Mouse (Mus musculus): ENCODE results near the gene Efna2. TPM values are rescaled to one million over a fixed set of nuclear protein-coding genes. Genes with fewer than 3 reads are reported as not detected.

The Efna2 gene
- 44.2 and 45.0 TPM in 2 replicates for polyA plus RNA-seq (2012; rRNA removed)

GRCm38 (mm10) chr10:80179068-80180051, at the start of gene Efna2:
Gene Efna2 (plus strand): TSS chr10:80179482.

GRCm38 (mm10) chr10:80138553-80139438, 40.5 kb upstream of the Efna2 start, which contains the start of gene Atp5d:
Gene Atp5d (plus strand): TSS chr10:80138632.

GRCm38 (mm10) chr10:80140666-80141035, 38.6 kb upstream of the Efna2 start, which contains the start of gene Cbarp:
Gene Cbarp (minus strand): TSS chr10:80140835.

GRCm38 (mm10) chr10:80147719-80148601, 31.3 kb upstream of the Efna2 start, which contains the start of gene Midn:
Gene Midn (plus strand): TSS chr10:80148272.

GRCm38 (mm10) chr10:80165392-80166128, 13.7 kb upstream of the Efna2 start, which contains the start of gene Cirbp:
Gene Cirbp (plus strand): TSS chr10:80165985.

GRCm38 (mm10) chr10:80172527-80173292, 6.6 kb upstream of the Efna2 start, which contains the start of gene 1600002K03Rik:
Gene 1600002K03Rik (plus strand): TSS chr10:80172944.

GRCm38 (mm10) chr10:80226416-80227165, 47.3 kb downstream of the Efna2 start, which contains the start of gene Mum1:
Gene Mum1 (plus strand): TSS chr10:80226434.

Other genes starting within 250 kb of the Efna2 start
- 56.8 and 61.0 TPM in 2 replicates for gene Wdr18, start 219.3 kb upstream of the Efna2 start, polyA plus RNA-seq (2012; rRNA removed)
- gene Grin3b, start 208.8 kb upstream of the Efna2 start, polyA plus RNA-seq (2012; rRNA removed): 0.28 and 0.36 TPM in 2 replicates
- gene Tmem259, start 195.2 kb upstream of the Efna2 start, polyA plus RNA-seq (2012; rRNA removed): 232 and 237 TPM in 2 replicates
- gene Cnn2, start 190.9 kb upstream of the Efna2 start, polyA plus RNA-seq (2012; rRNA removed): 24.5 and 48.2 TPM in 2 replicates
- 11.6 and 12.4 TPM in 2 replicates for gene Abca7, start 183.0 kb upstream of the Efna2 start, polyA plus RNA-seq (2012; rRNA removed)
- gene Arhgap45, start 162.8 kb upstream of the Efna2 start, polyA plus RNA-seq (2012; rRNA removed): 4.7 and 6.9 TPM in 2 replicates
- gene Polr2e, start 139.7 kb upstream of the Efna2 start, polyA plus RNA-seq (2012; rRNA removed): 262 and 267 TPM in 2 replicates
- 405 and 406 TPM in 2 replicates for gene Gpx4, start 132.3 kb upstream of the Efna2 start, polyA plus RNA-seq (2012; rRNA removed)
- gene Sbno2, start 73.9 kb upstream of the Efna2 start, polyA plus RNA-seq (2012; rRNA removed): 28.9 and 30.5 TPM in 2 replicates
- 122 and 127 TPM in 2 replicates for gene Stk11, start 63.7 kb upstream of the Efna2 start, polyA plus RNA-seq (2012; rRNA removed)
- 370 and 392 TPM in 2 replicates for gene Atp5d, start 40.9 kb upstream of the Efna2 start, polyA plus RNA-seq (2012; rRNA removed)
- gene Cbarp, start 38.6 kb upstream of the Efna2 start, polyA plus RNA-seq (2012; rRNA removed): 141 and 148 TPM in 2 replicates
- gene Midn, start 31.2 kb upstream of the Efna2 start, polyA plus RNA-seq (2012; rRNA removed): 166 and 189 TPM in 2 replicates
- gene Cirbp, start 13.5 kb upstream of the Efna2 start, polyA plus RNA-seq (2012; rRNA removed): 465 and 485 TPM in 2 replicates
- gene 1600002K03Rik, start 6.5 kb upstream of the Efna2 start, polyA plus RNA-seq (2012; rRNA removed): 19.6 and 22.3 TPM in 2 replicates
- 67.3 and 73.6 TPM in 2 replicates for gene Mum1, start 47.0 kb downstream of the Efna2 start, polyA plus RNA-seq (2012; rRNA removed)
- gene Ndufs7, start 69.6 kb downstream of the Efna2 start, polyA plus RNA-seq (2012; rRNA removed): 288 TPM in 2 replicates
- gene Gamt, start 81.5 kb downstream of the Efna2 start, polyA plus RNA-seq (2012; rRNA removed): 15.4 and 28.3 TPM in 2 replicates
- 207 and 232 TPM in 2 replicates for gene Dazap1, start 82.0 kb downstream of the Efna2 start, polyA plus RNA-seq (2012; rRNA removed)
- 2,757 and 2,767 TPM in 2 replicates for gene Rps15, start 113.0 kb downstream of the Efna2 start, polyA plus RNA-seq (2012; rRNA removed)
- gene Apc2, start 116.5 kb downstream of the Efna2 start, polyA plus RNA-seq (2012; rRNA removed): 145 and 166 TPM in 2 replicates
- gene 2310011J03Rik, start 141.1 kb downstream of the Efna2 start, polyA plus RNA-seq (2012; rRNA removed): 29.7 and 29.8 TPM in 2 replicates
- 4.5 and 6.3 TPM in 2 replicates for gene Pcsk4, start 150.0 kb downstream of the Efna2 start, polyA plus RNA-seq (2012; rRNA removed)
- 2.2 and 3.2 TPM in 2 replicates for gene Reep6, start 150.5 kb downstream of the Efna2 start, polyA plus RNA-seq (2012; rRNA removed)
- gene Adamtsl5, start 168.9 kb downstream of the Efna2 start, polyA plus RNA-seq (2012; rRNA removed): 1.4 and 2.8 TPM in 2 replicates
- gene Plk5, start 177.0 kb downstream of the Efna2 start, polyA plus RNA-seq (2012; rRNA removed): 2.6 and 2.9 TPM in 2 replicates
- gene Mex3d, start 208.2 kb downstream of the Efna2 start, polyA plus RNA-seq (2012; rRNA removed): 86.4 and 98.5 TPM in 2 replicates
- 273 and 295 TPM in 2 replicates for gene Mbd3, start 220.1 kb downstream of the Efna2 start, polyA plus RNA-seq (2012; rRNA removed)
- gene Uqcr11, start 227.3 kb downstream of the Efna2 start, polyA plus RNA-seq (2012; rRNA removed): 870 and 900 TPM in 2 replicates